Mouse (Mus musculus) MEL-GATA-1-ER (cell line): ENCODE measurements around the gene Gid8.

Experiments
- DNase-seq: peaks from one replicate; pipeline ENCODE4 v3.0.0-alpha.2; 2012; ENCODE audit warnings: low read depth; ENCODE audit errors: extremely low read depth

Gid8 gene

DNA sequence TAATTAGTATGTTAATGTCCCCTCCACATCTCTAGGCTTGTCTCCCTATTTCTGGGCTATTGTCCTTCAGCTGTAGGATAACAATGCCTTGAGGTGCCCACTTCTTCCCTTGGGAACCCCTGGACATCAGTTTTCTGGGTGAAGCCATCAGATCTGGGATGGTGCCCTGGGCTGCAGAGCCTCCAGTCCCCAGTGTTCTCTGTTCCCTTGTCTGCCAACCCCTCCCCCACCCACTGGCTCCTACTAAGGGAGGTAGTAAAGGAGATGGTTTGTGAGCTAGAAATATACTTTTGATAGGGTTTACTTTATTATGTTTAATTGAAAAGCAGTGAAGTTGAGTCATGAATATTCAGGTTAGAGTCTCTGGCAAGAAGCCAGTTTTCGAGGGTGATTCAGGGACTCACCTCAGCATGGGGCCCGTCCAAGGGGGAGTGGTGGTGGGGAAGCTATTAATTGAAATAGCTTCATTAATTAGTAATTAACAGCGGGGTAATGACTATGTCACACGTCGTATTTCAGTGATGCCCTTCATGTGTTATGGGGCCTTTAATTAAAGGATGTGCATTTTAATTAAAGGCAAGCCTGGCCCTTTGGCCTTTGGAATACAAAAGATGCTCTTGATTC, 36.8 kb downstream of the Gid8 start:
- DNase-seq: no peak

DNA sequence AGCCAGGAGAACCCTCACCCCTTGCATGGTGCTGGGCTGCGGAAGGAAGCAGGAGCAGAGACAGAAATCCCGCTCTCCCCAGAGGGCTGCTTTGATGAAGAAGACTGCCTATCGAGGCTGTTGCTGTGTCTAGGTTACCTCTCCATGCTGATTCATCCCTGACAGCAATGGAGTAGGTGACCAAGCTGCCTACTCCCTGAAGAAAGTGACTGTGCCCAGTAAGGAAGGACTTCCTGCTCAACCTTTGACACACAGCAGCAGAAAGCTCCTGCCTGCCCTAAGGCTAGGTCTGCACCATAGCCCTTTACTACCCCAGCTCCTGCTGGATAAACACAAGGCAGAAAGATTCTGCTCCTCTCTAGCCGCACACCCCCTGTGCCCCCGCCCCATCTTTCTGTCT, 39.0 kb downstream of the Gid8 start:
- DNase-seq: no peak

DNA sequence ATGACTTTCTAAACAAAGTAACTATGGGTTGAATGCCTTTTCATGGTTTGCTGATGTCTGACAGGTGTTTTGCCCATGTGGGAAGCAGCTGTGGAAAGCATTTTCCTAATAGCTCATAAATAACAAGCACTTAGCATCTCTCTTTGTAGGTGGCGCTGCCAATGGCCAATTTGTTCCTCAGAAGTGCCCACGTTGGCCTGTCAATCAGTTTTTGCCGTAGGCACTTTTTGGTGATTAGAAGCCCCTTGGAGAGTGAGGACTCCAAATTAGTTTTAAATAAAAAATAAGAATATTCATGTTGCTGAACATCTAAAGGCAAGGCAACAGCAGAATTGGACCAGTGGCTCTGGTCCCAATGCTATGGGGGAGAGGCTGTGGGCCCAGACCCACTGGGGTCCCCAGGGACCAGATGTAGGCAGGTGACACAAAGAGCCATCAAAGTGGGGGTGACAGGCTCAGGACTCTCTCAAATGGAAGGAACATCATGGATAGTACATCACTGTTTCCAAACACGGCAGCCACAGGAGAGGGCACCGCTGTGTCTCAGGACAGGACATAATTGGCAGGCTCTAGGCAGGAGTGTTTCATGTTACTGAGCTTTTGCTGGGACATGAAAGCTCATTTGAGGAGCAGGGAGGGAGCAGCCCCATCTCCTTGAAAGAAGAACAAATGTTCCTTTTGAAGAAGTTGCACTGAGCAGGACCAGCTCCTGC, 45.2 kb downstream of the Gid8 start:
- no peak for DNase-seq

DNA sequence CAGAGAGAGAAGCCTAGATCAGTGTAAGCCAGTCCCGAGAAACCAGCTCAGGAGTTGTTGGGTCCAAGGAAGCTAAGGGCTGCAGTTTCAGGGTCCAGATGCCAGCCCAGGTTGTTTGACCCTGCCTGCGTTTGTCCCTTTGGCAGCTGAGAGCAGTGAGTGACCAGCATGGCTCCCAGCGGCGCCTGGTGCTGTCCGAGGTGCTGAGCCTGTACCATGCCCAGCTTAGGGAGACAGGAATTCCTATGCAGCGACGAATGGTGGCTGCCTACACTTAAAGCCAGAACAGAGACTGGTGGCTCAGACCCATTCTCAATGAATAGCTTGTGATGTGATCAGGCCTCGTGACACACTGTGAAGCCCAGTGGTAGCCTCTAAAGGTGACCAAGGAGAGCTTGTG, 46.0 kb downstream of the Gid8 start:
- DNase-seq: no peak

DNA sequence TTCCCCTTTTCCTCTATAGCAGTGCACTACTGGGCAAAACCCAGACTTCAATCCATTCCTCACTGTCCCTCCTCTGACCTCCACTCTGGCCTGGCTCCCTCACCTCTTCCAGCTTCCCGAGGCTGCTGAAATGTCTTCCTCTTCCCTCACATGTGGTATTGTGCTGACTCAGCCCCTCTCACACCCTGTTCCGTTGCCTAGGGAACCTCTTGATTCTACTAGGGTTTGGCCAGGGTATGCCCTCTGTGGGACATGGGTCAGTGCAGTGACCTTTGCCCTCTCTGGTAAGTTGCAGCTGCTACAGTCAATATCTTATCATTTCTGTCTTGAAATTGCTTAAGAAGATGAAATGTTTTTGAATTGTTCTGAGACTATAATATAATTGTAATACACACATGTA, 46.9 kb downstream of the Gid8 start:
- no peak for DNase-seq

DNA sequence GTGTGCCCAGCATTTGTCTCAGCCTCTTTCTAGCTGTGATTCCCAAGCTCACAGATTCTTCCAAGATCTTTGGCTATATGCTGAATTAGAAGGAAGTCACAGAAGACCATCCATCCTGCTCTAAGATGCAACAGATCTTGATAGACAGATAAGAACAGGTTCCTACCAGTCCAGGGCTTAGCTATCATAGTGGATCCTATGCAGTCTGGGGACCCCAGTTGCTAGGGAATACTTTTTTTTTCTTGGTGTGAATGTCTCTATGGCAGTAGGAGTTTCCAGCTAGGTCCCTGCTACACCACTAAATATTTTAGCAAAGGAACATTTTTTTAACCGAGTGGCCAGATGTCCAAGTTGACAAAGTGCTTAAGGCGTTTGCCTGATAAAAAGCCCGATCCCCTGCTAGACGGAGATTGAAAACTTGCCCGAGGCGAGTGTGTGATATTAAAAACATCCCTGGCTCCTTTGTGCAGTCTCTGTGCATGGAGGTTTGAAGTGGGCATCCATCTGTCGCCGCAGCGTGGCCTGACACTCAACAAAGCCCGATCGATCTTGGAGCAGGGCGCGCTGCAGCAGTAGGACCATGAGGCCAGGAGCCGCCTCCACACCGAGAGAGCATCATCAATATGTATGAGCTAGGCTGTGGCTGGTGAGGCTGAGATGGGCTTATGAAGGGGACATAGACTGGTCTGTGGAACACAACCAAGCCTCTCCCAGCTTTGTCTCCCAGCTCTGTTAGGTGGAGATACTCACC, 48.8 kb downstream of the Gid8 start:
- no peak for DNase-seq

DNA sequence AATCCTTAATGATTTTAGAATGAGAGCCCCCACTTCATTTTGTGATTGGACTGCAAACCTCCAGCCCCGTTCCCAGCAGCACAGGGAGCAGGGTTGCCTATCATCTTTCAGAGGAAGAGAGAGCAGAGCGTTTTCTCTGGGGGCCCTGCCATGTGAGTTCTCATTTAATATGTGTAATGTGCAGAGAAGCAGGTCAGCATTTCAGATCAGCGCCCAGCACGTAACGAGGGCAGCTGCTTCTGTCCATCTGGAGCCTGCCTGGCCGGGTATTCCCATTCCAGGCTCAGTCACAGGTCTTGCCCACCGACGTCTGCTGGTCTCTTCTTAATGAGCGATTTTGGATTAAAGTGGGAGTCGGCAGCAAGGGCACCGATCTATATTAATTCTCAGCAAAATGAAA, 55.1 kb downstream of the Gid8 start:
- DNase-seq: no peak

DNA sequence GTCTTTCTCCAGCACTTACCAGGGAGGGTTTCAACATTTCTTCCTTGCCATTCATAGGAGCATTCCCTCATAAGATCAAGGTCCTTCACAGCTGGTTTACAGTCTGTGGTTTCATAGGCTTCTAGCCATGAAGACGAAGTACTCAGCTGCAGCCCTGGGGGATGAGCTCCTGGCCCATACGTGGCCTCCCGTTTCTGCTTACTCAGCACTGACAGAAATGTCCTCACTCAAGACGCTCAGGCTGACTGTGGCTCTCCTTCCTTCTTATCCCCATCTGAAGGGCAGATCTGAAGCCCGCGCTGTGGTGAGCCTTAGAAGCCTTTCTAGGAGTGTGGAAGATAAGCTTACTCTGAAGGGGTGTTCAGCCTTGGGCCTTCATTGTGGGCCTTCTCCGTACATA, 55.8 kb downstream of the Gid8 start:
- DNase-seq: no peak
